Mouse (Mus musculus) neural tube, embryonic 12.5 days (tissue): Measurements from ENCODE around the gene Hjurp. TPM values are rescaled to one million over a fixed set of nuclear protein-coding genes. Genes with fewer than 3 reads are reported as not detected.

Experiments
- ATAC-seq: fragments of 200-750 bp; cut with Nextera tagmentation; 2 replicates; pipeline ENCODE4 v1.8.0; 2017; ENCODE audit warnings: low read depth, mild to moderate bottlenecking, moderate TSS enrichment, moderate library complexity; ENCODE audit not compliant: low FRiP score
- H3K27ac ChIP-seq: fragments of 300-500 bp; sonication (generic); 2 replicates; pipeline ENCODE4 v1.5.1; 2016
- H3K27me3 ChIP-seq: fragments of 300-500 bp; sonication (generic); replicated peaks from 2 replicates; pipeline ENCODE4 v1.6.1; 2016; ENCODE audit warnings: mild to moderate bottlenecking
- H3K36me3 ChIP-seq: fragments of 300-500 bp; sonication (generic); 2 replicates; pipeline ENCODE4 v1.6.1; 2016; ENCODE audit warnings: mild to moderate bottlenecking
- H3K4me1 ChIP-seq: fragments of 300-500 bp; sonication (generic); 2 replicates; pipeline ENCODE4 v1.6.1; 2016
- H3K4me2 ChIP-seq: fragments of 300-500 bp; sonication (generic); replicated peaks from 2 replicates; pipeline ENCODE4 v1.6.1; 2016; ENCODE audit warnings: mild to moderate bottlenecking
- H3K4me3 ChIP-seq: fragments of 300-500 bp; sonication (generic); 2 replicates; pipeline ENCODE4 v1.5.1; 2016
- H3K9ac ChIP-seq: fragments of 300-500 bp; sonication (generic); 2 replicates; pipeline ENCODE4 v1.6.1; 2016; ENCODE audit warnings: mild to moderate bottlenecking
- H3K9me3 ChIP-seq: fragments of 300-500 bp; sonication (generic); 2 replicates; pipeline ENCODE4 v1.6.1; 2016; ENCODE audit warnings: mild to moderate bottlenecking
- WGBS: fragments of 180-500 bp; shearing (Covaris S2); methylation state at CpG from one replicate; pipeline ENCODE4 v1.1.7; 2016; 5-methylcytosine and 5-hydroxymethylcytosine counted together
- polyA plus RNA-seq: library from polyadenylated mRNA; unstranded; fragments of >200 nt; fragmentation: Nextera tagmentation; extraction: Ambion mirVana; gene quantifications from 2 replicates; pipeline ENCODE4 v1.2.1, GENCODE M21; 2016

Gene Hjurp
- polyA plus RNA-seq, 1 experiment from 2014 or later, result 135 TPM

DNA sequence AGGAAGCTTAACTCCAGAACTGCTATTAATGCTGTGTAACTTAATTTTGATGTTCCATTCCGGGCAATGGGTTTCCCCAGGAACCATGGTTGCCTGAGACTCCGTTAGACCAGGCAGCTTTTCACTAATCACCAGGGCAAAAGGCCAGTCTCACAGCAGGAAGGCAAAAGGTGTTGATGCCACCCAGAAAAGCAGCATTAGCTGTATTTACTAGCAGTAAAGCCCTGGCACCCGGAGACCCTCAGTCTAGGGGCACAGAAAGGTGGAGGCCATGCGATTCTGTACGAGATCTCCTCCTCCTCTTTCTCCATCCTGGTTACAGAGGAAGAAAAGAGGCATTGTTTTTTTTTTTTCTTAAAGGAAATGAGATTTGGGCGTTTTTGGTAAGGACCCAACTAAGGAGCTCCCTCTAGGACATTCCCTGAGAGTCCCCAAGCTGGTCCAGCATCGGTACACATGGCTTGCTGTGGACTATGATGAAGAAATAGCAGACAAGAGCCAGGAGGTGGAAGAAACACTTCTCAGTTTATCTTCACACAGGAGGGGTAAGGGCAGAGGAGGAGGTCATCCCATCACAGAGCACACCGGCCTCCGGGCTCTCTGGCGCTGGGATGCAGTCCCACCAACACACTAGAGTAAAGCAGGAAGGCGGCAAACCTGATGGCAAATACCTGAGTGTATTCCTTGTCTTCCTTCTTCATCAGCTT, 2.9 kb downstream of the Hjurp start:
- H3K4me2 ChIP-seq, result no peak overlapping the region
- WGBS, result 75% methylated on average over 11 of the region's 11 CpGs
- H3K9me3 ChIP-seq, result no peaks in the 10 kb centered on the region
- peaks cover 39% of the 10 kb centered on the region for H3K36me3 ChIP-seq
- no peak overlapping the region for H3K27ac ChIP-seq
- no peak overlapping the region for H3K4me3 ChIP-seq
- no peaks in the 10 kb centered on the region for H3K27me3 ChIP-seq
- peaks cover 16% of the 10 kb centered on the region for H3K4me1 ChIP-seq
- no peak overlapping the region for H3K9ac ChIP-seq
- ATAC-seq, result no peak

DNA sequence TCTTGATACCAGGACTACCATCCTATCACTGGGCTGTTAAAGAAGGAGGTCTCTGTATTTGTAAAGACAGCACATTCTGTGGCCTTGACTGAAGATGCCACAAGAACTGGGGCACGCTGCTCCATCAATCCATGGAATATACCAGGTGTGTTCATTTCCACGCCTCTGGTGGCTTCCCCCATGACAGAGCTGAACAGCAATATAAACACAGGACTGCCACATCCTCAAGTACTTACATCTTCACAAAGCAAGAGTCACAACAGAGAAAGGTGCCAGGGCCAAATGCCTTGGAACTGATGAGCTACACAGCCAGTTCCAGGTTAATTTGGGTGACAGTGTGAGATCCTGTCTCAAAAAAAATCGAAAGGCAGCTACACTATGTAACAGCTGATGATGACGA, 3.6 kb downstream of the Hjurp start:
- Histone ChIP-seq H3K27me3 (no peaks in the 10 kb centered on the region), H3K4me2 (no peak overlapping the region), H3K9ac (no peak overlapping the region), H3K4me1 (peaks cover 16% of the 10 kb centered on the region), H3K36me3 (peaks cover 46% of the 10 kb centered on the region), H3K4me3 (no peak overlapping the region), H3K27ac (no peak overlapping the region), H3K9me3 (no peaks in the 10 kb centered on the region)
- no peak for ATAC-seq
- WGBS, result 86% methylated on average over 4 of the region's 4 CpGs

DNA sequence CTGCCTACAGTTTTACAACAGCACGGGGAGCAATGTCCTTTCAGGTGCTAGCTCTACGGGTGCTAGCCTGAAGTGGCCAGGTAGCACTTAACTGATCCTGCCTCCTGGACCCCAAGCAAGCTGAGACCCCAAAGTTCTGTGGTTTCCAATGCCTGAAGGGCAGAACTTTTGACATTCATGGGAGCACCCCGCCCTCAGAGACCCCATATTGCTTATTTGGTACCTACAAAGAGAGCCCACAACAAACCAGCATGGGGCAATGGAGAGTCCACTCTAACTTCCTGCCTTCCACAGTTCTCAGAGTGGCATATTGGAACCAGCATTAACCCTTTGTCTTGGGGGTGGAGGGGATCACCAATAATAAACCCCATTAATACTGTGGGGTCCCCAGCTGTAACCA, 4.1 kb downstream of the Hjurp start:
- Histone ChIP-seq H3K27ac (no peak overlapping the region), H3K27me3 (no peaks in the 10 kb centered on the region), H3K9ac (no peak overlapping the region), H3K9me3 (no peaks in the 10 kb centered on the region), H3K4me2 (no peak overlapping the region), H3K4me3 (no peak overlapping the region), H3K36me3 (peaks cover 51% of the 10 kb centered on the region), H3K4me1 (peaks cover 16% of the 10 kb centered on the region)
- 94% methylated on average over 3 of the region's 3 CpGs for WGBS
- ATAC-seq, result no peak

DNA sequence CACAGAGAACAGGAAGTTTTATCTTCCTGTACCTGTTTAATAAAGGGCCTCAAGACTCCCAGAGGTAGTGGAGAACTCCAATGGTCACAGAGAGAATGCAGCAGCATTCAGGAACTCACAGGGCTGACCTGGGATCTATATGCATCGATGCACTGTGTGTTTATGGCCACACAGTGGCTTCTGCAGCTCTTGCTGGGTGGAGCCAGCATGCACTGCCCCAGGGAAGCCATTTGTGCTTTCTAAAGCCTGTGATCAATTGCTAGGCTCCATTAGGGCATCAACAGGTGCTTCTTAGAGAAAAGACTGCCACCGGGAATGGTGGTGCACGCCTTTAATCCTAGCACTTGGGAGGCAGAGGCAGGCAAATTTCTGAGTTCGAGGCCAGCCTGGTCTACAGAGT, 4.6 kb downstream of the Hjurp start:
- no peaks in the 10 kb centered on the region for H3K9me3 ChIP-seq
- peaks cover 56% of the 10 kb centered on the region for H3K36me3 ChIP-seq
- ATAC-seq, result no peak
- H3K4me3 ChIP-seq, result no peak overlapping the region
- peaks cover 16% of the 10 kb centered on the region for H3K4me1 ChIP-seq
- H3K4me2 ChIP-seq, result no peak overlapping the region
- H3K9ac ChIP-seq, result no peak overlapping the region
- H3K27ac ChIP-seq, result no peak overlapping the region
- H3K27me3 ChIP-seq, result no peaks in the 10 kb centered on the region
- 61% methylated on average over 4 of the region's 4 CpGs for WGBS

DNA sequence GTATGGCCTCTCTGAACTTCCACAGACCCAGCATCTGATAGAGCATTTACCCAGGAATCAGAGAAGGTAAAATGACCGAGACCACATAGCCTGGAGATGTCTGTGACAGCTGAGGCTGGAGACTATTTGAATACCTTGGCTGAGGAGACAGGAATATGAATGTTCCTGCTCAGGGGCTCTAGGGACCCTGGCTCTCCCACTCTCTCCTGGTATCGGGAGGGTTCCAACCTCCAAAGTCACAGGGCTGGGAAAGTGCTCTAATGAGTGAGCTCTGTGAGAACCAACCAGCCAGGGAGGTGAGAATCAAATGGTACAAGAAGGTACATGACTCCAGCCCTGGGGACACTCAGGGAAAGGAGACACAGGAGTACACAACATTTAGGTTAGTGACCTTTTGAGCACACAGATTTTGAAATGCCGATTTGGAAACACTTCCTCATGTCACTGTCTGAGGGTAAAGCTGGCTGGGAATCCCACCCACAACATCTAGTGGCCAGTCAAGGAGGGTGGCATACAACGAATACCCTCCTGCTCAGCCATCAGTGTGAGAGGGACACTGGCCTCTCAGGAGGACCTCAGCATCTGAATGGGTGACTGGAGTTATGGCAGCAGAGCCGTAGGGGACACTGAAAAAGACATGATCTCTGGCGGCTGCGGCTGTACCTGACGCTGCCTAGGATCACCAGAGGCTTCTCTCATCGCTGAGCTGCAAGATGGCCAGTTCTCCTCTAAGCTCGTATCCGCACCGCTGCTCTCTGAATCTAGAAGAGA, 7.7 kb downstream of the Hjurp start:
- H3K27me3 ChIP-seq, result no peaks in the 10 kb centered on the region
- H3K9ac ChIP-seq, result no peak overlapping the region
- no peaks in the 10 kb centered on the region for H3K4me1 ChIP-seq
- H3K27ac ChIP-seq, result no peak overlapping the region
- no peak overlapping the region for H3K4me3 ChIP-seq
- peaks cover 21% of the 10 kb centered on the region for H3K9me3 ChIP-seq
- H3K36me3 ChIP-seq, result peaks cover 84% of the 10 kb centered on the region
- no peak for ATAC-seq
- H3K4me2 ChIP-seq, result no peak overlapping the region
- WGBS, result 89% methylated on average over 12 of the region's 12 CpGs

DNA sequence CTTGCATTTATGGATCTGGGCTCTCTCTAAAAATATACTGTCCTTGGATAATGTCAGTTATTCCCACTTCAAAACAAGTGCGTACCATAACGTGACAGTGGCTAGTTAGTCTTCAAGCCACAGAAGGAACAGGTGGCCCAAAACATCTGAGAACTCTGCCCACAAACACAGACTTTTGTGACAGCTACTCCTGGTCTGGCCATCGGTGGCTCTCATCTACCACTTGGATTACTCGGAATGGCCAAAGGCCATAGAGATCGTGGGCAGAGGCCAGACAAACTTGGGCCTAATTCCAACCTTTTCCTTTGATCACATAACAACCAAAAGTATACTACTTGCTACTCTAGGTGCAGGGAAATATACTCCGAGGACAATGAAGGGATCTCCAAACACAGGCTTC, 9.4 kb downstream of the Hjurp start:
- 87% methylated on average over 6 of the region's 6 CpGs for WGBS
- ATAC-seq, result no peak
- Histone ChIP-seq H3K27me3 (no peaks in the 10 kb centered on the region), H3K9ac (no peak overlapping the region), H3K4me3 (no peak overlapping the region), H3K27ac (no peak overlapping the region), H3K4me1 (no peaks in the 10 kb centered on the region), H3K36me3 (peaks cover 85% of the 10 kb centered on the region), H3K9me3 (peaks cover 29% of the 10 kb centered on the region), H3K4me2 (no peak overlapping the region)

DNA sequence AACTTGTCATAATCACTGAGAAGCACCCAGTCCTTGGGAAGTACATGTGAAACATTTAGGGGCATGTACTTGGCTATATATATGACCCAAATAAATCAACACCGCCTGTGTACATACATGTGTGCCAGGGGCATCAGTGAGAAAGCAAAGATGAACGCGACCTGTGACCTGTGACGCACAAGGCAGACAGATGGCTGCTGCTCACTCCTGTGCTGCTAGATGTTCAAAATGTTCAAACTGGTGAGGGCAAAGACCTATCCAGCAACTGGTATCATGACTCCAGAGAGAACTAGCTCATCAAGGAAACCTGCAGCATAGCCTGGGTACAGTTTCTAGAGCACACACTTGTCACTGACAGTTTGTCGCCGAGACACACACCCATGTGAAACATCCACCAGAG, 9.9 kb downstream of the Hjurp start:
- 0 out of 2 replicates have a peak, but pooled peaks have one; percentile 3 for ATAC-seq
- H3K27ac ChIP-seq, result no peak overlapping the region
- 93% methylated on average over 6 of the region's 6 CpGs for WGBS
- H3K27me3 ChIP-seq, result no peaks in the 10 kb centered on the region
- no peak overlapping the region for H3K4me3 ChIP-seq
- no peaks in the 10 kb centered on the region for H3K4me1 ChIP-seq
- peaks cover 86% of the 10 kb centered on the region for H3K36me3 ChIP-seq
- no peak overlapping the region for H3K4me2 ChIP-seq
- H3K9me3 ChIP-seq, result peaks cover 29% of the 10 kb centered on the region
- H3K9ac ChIP-seq, result no peak overlapping the region

DNA sequence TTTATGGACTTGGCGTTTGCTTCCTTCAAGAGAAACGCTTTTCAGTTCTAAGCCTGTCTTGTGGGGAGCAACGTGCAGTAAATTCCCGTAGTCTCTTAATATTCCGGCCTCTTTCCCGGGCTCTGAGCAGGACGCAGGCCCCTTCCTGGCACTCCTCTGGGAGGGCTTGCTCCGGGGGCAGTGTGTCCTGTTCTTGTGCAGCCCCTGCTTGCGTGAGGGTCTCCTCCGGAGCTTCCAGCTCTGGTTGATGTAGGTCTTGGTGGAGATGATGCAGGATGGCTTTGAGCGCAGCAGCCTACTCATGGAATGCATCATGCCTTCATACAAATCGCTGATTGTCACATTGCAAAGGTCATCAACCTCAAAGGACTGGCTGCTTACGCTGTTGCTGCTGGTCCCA, 11.3 kb downstream of the Hjurp start:
- ATAC-seq, result no peak
- H3K4me2 ChIP-seq, result no peak overlapping the region
- H3K9me3 ChIP-seq, result peaks cover 34% of the 10 kb centered on the region
- WGBS, result 89% methylated on average over 13 of the region's 13 CpGs
- no peak overlapping the region for H3K4me3 ChIP-seq
- no peaks in the 10 kb centered on the region for H3K4me1 ChIP-seq
- no peaks in the 10 kb centered on the region for H3K27me3 ChIP-seq
- peaks cover 89% of the 10 kb centered on the region for H3K36me3 ChIP-seq
- no peak overlapping the region for H3K27ac ChIP-seq
- no peak overlapping the region for H3K9ac ChIP-seq

DNA sequence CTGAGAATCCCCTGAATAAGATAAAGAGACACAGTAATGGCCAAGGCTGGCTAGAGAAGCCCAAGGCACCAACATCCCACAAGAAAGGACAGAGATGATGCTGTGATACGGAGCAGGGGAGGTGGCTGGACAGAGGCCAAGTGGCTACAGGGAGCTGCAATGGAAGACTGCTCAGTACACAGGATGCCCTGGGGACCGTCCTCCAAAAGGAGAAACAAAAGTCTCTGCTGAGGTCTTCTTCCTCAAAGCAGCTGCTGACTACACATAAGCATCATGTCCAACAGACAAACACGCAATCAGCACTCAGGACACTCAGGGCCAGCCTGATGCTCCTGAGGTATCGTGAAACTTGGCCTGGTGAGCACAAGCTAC, 12.6 kb downstream of the Hjurp start:
- H3K4me3 ChIP-seq, result no peak overlapping the region
- no peak overlapping the region for H3K4me2 ChIP-seq
- H3K27ac ChIP-seq, result no peak overlapping the region
- peaks cover 99% of the 10 kb centered on the region for H3K36me3 ChIP-seq
- WGBS, result 80% methylated on average over 4 of the region's 4 CpGs
- no peak overlapping the region for H3K9ac ChIP-seq
- peaks cover 37% of the 10 kb centered on the region for H3K9me3 ChIP-seq
- H3K4me1 ChIP-seq, result no peaks in the 10 kb centered on the region
- ATAC-seq, result no peak
- no peaks in the 10 kb centered on the region for H3K27me3 ChIP-seq

DNA sequence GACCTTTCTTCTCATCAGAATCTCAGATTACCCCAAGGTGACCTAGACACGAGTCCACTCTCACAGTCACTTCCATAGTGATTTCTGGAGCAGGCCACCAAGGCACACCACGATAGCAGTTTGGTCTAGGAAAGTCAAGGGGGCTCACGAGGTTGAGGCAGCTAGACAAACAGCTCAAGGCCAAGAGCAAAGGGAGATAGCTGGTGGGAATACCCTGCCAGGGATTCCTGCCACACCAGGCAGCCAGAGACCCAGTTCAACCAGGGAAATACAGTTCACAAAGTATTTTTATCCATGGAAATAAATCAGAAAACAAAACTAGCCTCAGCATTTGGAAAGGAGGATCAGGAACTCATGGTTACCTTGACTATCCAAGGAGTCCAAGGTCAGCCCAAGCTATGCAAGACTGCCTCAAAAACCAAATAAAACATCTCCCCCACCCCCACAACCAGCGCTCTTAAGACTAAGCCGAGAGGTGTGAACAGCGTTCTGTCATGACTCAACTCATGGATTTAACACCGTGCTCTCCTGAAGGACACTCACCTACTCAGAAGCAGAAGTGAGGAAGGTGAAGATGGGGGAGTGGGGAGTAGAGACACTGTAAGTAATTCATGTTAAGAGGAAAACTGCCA, 13.1 kb downstream of the Hjurp start:
- WGBS, result 91% methylated on average over 7 of the region's 7 CpGs
- peaks cover 42% of the 10 kb centered on the region for H3K9me3 ChIP-seq
- no peak overlapping the region for H3K4me2 ChIP-seq
- no peak overlapping the region for H3K9ac ChIP-seq
- H3K36me3 ChIP-seq, result peaks cover 99% of the 10 kb centered on the region
- no peaks in the 10 kb centered on the region for H3K27me3 ChIP-seq
- H3K4me1 ChIP-seq, result 0 out of 2 replicates have a peak, but pooled peaks cover 2% of the 10 kb centered on the region
- no peak overlapping the region for H3K27ac ChIP-seq
- no peak for ATAC-seq
- H3K4me3 ChIP-seq, result no peak overlapping the region

DNA sequence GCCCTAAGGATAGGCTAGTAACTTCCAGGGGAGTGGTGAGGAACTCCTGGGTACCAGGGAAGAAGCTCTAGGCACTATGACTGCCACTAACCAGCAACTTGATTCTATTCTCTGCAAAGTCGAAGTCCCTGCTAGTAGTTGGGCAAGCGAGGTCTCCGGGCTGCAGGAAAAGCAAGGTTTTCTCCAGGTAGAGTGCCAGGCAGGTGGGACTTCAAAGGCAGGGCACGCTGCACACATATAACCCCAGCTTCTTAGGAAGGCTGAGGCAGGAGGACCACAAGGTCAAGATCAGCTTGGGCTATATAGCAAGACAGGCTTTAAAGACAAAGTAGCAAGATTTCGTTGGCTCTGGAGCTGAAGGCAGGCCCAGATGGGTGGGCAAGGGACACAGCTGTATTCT, 13.7 kb downstream of the Hjurp start:
- H3K4me1 ChIP-seq, result 0 out of 2 replicates have a peak, but pooled peaks cover 4% of the 10 kb centered on the region
- no peak overlapping the region for H3K9ac ChIP-seq
- no peak for ATAC-seq
- H3K36me3 ChIP-seq, result peaks cover 96% of the 10 kb centered on the region
- no peaks in the 10 kb centered on the region for H3K27me3 ChIP-seq
- H3K4me3 ChIP-seq, result no peak overlapping the region
- peaks cover 45% of the 10 kb centered on the region for H3K9me3 ChIP-seq
- no peak overlapping the region for H3K27ac ChIP-seq
- no peak overlapping the region for H3K4me2 ChIP-seq
- WGBS, result 90% methylated on average over 5 of the region's 5 CpGs

DNA sequence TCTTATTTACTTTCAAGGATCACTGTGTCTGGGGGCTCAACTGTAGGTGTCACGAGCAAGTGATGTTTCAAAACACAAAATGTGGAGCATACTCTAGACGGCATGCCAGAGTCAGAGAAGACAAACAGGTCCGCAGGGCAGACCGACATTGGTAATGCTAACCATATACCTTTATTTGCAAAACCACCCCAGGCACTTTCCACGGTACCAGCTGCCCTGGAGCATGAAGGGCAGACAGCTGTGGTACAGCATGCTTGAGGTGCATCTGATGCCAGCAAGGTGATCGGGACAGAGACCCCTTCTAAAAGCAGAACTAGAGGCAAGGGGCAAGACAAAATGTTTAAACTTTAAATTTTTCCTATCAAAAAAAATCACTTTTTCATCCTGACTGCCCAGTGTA, 14.5 kb downstream of the Hjurp start:
- H3K4me1 ChIP-seq, result 0 out of 2 replicates have a peak, but pooled peaks cover 4% of the 10 kb centered on the region
- H3K4me3 ChIP-seq, result no peak overlapping the region
- H3K9ac ChIP-seq, result no peak overlapping the region
- no peak for ATAC-seq
- H3K27me3 ChIP-seq, result no peaks in the 10 kb centered on the region
- no peak overlapping the region for H3K4me2 ChIP-seq
- H3K9me3 ChIP-seq, result peaks cover 50% of the 10 kb centered on the region
- WGBS, result 77% methylated on average over 6 of the region's 6 CpGs
- H3K27ac ChIP-seq, result no peak overlapping the region
- peaks cover 87% of the 10 kb centered on the region for H3K36me3 ChIP-seq
